Mouse (Mus musculus) layer of hippocampus, adult 2 months (tissue): ENCODE measurements at regions not wholly inside any gene's neighbourhood (a gene's known extent, or its start where the extent isn't known, plus 50 kb on each side); places are given as distances from the start of the nearest gene placed in this dataset.
A peak's percentile ranks its signal among the peaks of the same experiment; 100 is the strongest.
"Not testable (repeated sequence)": the region's sequence is repeated elsewhere in the genome, so short reads cannot be mapped to it uniquely, and the experiment has no call there.

ENCODE experiments used
- DNase-seq, 2 experiments: peaks; one replicate each; pipeline ENCODE4 v3.0.0; 2022; ENCODE audit warnings: low spot score in 2 of 2
- H3K27ac ChIP-seq: fragments of 200-600 bp; 2 replicates; pipeline ENCODE4 v1.8.1; 2022
- H3K4me3 ChIP-seq: fragments of 200-600 bp; 2 replicates; pipeline ENCODE4 v1.8.1; 2022; ENCODE audit warnings: mild to moderate bottlenecking
- CTCF ChIP-seq: fragments of 200-600 bp; conservative IDR thresholded peaks from 2 replicates; pipeline ENCODE4 v1.8.1; 2022; ENCODE audit warnings: antibody characterized with exemption, mild to moderate bottlenecking, moderate library complexity

DNA sequence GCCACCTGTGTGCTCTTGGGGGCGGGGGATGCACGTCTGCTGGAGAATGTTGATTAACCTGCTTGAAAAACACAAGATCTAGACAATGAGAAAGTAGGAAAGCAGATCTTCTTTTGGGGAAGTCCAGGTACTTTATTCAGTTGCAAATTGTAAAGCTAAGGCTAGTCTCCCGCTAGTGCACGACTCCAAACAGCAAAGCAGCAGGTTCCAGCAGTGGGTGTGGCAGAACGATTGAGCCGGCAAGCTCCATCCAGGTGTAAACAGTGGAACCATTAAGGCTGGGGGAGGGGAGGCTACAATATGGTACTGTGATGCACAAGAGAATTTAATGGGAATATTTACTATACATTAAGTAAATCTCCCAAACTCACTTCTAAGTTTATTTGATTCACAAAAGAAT is 448.6 kb upstream of the Cobl start:
- not testable (repeated sequence) for H3K4me3 ChIP-seq, H3K27ac ChIP-seq, DNase-seq

- no peak for DNase-seq
- Histone ChIP-seq H3K4me3 (no peak overlapping the region), H3K27ac (no peak overlapping the region)
- TF ChIP-seq CTCF: no peak
These were observed 409.0 kb upstream of the Cobl start for GRCm38 (mm10) chr11:12873712-12874111.

GRCm38 (mm10) chr11:12872802-12873201 is 408.0 kb upstream of the Cobl start:
- DNase-seq: no peak
- no peak overlapping the region for H3K4me3 ChIP-seq
- no peak overlapping the region for H3K27ac ChIP-seq
- no peak for TF ChIP-seq CTCF

DNA sequence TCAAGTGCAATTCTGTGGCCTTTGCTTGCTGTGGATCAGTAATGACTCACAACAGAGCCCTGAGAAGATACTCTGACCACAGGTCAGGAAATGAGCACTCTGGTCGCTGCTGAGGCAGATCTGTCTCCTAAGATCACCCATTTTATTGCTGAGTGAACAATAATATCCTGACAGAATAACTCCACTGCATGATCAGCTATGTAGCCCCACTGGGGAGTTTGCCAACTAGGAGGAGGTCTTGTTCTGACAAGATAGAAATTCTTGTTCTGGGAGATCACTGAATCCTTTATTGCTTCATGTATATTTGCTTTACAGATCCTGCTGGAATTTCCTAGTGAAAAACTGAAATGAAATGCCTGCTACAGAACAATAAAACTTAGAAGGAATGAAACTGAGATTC is 407.6 kb upstream of the Cobl start:
- Histone ChIP-seq H3K27ac (no peak overlapping the region), H3K4me3 (no peak overlapping the region)
- no peak for DNase-seq
- TF ChIP-seq CTCF: no peak

- no peak for DNase-seq
- TF ChIP-seq CTCF: no peak
These were observed 402.8 kb upstream of the Cobl start for GRCm38 (mm10) chr11:12867541-12867940.

GRCm38 (mm10) chr11:12865034-12865620 is 400.4 kb upstream of the Cobl start:
- DNase-seq: no peak
- Histone ChIP-seq H3K27ac (no peak overlapping the region), H3K4me3 (no peak overlapping the region)
- TF ChIP-seq CTCF: no peak

More at GRCm38 (mm10) chr11:12867541-12867940, 402.8 kb upstream of the Cobl start:
- no peak overlapping the region for H3K4me3 ChIP-seq
- H3K27ac ChIP-seq: no peak overlapping the region

DNA sequence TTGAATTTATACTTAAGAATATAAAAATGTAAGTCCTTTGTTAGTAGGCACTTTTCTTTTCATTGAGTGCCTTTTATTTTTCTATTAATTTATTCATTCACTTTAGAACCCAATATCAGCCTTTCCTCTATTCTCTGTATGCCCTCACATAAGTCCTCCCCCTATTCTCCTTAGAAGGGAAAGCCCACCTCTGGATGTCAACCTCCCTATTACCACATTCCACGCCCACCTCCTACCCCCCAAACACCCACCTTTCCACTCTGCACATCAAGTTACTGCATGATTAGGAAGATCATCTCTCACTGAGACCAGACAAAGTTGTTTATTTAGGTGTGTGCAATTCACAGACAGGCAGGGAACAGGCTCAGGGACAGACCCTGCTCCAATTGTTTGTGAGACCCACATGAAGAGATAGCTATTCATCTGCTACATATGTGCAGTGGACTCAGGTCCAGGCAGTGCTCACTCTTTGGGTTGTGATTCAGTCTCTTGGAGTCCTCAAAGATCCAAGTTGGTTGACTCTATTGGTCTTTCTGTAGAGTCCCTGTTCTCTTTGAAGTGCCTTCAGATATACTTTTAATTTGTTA is 394.7 kb upstream of the Cobl start:
- H3K4me3 ChIP-seq: no peak overlapping the region
- TF ChIP-seq CTCF: no peak
- no peak for DNase-seq

DNA sequence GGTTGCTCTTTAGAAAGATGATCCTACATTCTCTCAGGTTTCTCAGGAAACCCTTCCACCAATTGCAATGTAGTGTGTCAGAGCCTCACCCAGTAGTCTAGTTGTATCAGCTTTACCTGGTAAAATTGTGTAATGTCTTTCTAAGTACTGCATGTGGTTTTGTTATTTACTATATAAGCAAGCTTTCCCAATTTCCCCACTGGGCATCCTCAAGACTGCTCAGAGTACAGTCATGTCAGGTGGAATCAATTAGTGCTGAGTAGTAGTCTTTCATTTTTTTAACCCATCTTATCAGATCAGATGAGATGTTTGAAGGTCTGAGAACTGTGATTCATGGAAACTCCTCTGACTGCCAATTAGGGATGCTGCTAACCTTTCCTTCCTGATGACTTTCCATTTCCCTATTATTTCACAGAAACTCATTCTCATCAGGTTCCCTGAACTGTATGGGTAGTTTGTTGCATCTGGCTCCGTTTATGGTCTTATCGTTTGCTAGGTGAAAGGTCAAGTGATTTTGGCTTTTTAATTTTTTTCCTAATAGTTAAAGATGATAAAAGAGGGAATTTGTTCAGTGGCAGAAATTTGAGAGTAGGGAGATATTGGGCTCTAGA is 393.6 kb upstream of the Cobl start:
- no peak for TF ChIP-seq CTCF
- no peak overlapping the region for H3K27ac ChIP-seq
- H3K4me3 ChIP-seq: no peak overlapping the region
- no peak for DNase-seq

More for the DNA sequence above, 394.7 kb upstream of the Cobl start:
- H3K27ac ChIP-seq: no peak overlapping the region

DNA sequence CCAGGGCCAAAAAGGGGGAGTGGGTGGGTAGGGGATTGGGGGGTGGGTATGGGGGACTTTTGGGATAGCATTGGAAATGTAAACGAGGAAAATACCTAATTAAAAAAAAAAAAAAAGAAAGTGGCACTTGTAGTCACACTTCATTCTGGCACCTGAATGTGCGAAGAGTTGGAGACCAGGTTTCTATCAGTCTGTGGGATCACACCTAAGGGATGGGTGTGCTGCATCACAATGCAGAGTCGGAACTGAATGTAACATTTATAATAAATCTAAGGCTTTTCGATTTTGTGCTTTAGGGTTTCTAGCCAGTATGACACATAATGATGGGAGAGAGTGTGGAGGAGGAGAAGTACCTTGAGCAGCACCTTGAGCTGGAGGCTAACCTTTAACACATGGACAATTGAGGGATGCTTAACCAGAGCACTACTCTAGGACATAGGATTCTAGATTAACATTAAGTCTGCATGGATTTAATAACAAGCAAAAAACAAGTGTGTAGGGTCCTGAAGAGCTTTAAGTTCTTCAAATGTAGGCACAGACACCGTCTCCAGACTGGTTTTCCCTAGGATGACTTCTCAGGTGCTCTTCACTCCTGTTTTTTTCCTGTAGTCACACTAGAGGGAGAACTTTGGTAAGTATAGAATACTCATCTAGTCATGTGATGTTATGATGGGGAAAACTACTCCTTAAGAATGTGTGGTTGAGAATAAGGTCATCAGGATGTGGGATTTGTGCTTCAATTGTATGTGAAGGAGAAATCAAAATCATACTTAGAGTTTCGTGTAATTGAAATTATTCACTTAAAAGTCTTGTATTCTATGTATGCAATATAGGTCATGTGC is 392.8 kb upstream of the Cobl start:
- no peak overlapping the region for H3K27ac ChIP-seq
- DNase-seq: no peak
- TF ChIP-seq CTCF: no peak
- no peak overlapping the region for H3K4me3 ChIP-seq

DNA sequence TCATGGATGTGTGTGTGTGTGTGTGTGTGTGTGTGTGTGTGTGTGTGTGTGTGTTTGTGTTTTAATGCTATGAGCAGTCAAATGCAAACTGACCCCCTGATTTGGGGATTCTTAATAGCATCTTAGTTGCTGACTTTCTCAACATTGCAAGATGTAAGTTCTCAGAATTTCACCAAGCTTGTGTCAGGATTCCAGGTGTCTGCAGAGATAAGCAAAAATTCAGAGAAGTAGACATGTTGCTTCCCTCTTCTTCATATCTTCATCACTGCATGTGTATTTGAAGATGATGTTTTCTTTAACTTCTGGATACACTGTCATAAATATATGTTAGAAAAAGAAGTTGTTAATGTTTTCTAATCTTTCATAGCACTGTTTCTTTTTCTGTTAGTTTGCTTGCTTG is 383.0 kb upstream of the Cobl start:
- DNase-seq: no peak
- no peak overlapping the region for H3K27ac ChIP-seq
- TF ChIP-seq CTCF: no peak
- H3K4me3 ChIP-seq: no peak overlapping the region

DNA sequence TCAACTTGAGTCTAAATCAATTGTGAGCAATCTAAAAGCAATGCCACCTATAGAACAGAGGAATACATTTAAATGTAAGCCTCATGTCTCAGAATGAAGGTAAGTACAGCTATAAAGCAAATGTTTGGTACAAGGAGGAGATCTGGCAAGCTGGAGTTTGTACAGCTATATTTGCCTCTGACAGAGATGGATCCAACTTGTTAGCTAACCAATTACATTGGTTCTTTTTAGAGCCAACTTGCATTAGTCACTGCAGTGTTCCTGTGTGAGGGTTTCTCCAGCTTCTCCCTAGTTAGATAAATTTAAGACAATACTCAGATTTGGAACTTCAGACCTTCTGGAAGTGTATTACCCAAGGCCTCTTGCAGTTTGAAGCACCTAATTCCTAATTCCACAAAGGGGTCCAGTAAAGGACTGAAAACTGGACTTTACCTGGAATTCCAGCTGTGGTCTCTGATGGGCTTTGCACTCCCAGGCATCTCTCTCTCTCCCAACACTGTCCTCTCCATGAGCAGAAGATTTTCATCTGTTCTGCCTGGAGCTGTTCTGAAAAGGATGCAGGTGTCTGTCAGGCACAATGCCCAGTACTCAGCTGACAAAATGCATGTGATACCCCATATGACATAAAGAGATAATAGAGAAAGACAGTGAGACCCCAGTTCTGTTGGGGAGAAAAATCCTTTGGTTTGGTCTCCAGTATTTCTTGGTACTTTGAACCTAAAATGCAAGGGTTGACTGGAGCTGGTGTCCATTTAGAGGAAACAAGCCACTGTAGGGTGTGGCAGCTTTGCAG is 379.1 kb upstream of the Cobl start:
- H3K4me3 ChIP-seq: no peak overlapping the region
- TF ChIP-seq CTCF: no peak
- DNase-seq: no peak
- H3K27ac ChIP-seq: no peak overlapping the region

DNA sequence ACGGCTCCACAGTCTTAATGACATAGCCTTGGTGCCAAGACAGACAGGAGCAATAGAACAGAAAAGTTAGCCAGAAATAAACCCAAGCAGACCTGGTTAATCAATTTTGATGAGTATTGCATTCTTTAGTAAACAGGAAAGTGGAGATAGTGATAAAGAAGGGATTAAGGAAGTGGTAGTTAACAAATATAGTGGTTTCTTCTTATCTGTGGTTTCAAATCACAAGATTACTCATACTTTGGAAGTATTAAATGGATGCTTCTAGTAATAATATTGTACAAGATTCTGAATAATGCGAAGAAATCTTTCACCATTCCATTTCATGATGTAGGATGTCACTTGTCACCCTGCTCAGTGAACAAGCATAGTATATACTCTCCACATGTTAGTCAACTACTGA is 376.6 kb upstream of the Cobl start:
- no peak for DNase-seq
- Histone ChIP-seq H3K27ac (no peak overlapping the region), H3K4me3 (no peak overlapping the region)
- no peak for TF ChIP-seq CTCF

- TF ChIP-seq CTCF: peak; percentile 56
- no peak for DNase-seq
- no peak overlapping the region for H3K27ac ChIP-seq
- H3K4me3 ChIP-seq: no peak overlapping the region
These were observed 373.2 kb upstream of the Cobl start for GRCm38 (mm10) chr11:12837920-12838319.
